Mouse (Mus musculus) right cerebral cortex, postnatal 10 days (tissue): ENCODE data around the gene Stxbp1.

ENCODE experiments used
- DNase-seq, 2 experiments: peaks; one replicate each; pipeline ENCODE4 v3.0.0; 2021; ENCODE audit warnings: low spot score in 2 of 2

The Stxbp1 gene

GRCm38 (mm10) chr2:32841099-32841498 lies 5.9 kb downstream of the Stxbp1 start:
- no peak for DNase-seq

GRCm38 (mm10) chr2:32839261-32839660 lies 7.8 kb downstream of the Stxbp1 start:
- DNase-seq = no peak

GRCm38 (mm10) chr2:32838147-32838884 lies 8.7 kb downstream of the Stxbp1 start:
- no peak for DNase-seq

GRCm38 (mm10) chr2:32835588-32835987 lies 11.5 kb downstream of the Stxbp1 start:
- DNase-seq = no peak

- DNase-seq = no peak
These were observed 12.5 kb downstream of the Stxbp1 start for GRCm38 (mm10) chr2:32834496-32834895.

- no peak for DNase-seq
These were observed 17.9 kb downstream of the Stxbp1 start for GRCm38 (mm10) chr2:32828979-32829676.

- DNase-seq = no peak
These were observed 21.2 kb downstream of the Stxbp1 start for GRCm38 (mm10) chr2:32825796-32826195.

GRCm38 (mm10) chr2:32824778-32825177 lies 22.3 kb downstream of the Stxbp1 start:
- DNase-seq = no peak

- DNase-seq = no peak
These were observed 22.9 kb downstream of the Stxbp1 start for GRCm38 (mm10) chr2:32824181-32824580.

- no peak for DNase-seq
These were observed 23.4 kb downstream of the Stxbp1 start for GRCm38 (mm10) chr2:32823579-32824154.

GRCm38 (mm10) chr2:32823153-32823552 lies 23.9 kb downstream of the Stxbp1 start:
- DNase-seq = no peak

GRCm38 (mm10) chr2:32822643-32823042 lies 24.4 kb downstream of the Stxbp1 start:
- DNase-seq = no peak

- no peak for DNase-seq
These were observed 25.8 kb downstream of the Stxbp1 start for GRCm38 (mm10) chr2:32821041-32821802.

- no peak for DNase-seq
These were observed 28.8 kb downstream of the Stxbp1 start for GRCm38 (mm10) chr2:32818208-32818607.

GRCm38 (mm10) chr2:32817589-32817988 lies 29.5 kb downstream of the Stxbp1 start:
- DNase-seq = no peak

- peak; percentile 61 to 85 for DNase-seq
These were observed 30.0 kb downstream of the Stxbp1 start for GRCm38 (mm10) chr2:32816946-32817581.

- no peak for DNase-seq
These were observed 30.5 kb downstream of the Stxbp1 start for GRCm38 (mm10) chr2:32816497-32816896.

- no peak for DNase-seq
These were observed 35.1 kb downstream of the Stxbp1 start for GRCm38 (mm10) chr2:32811959-32812358.

GRCm38 (mm10) chr2:32808816-32809566 lies 38.1 kb downstream of the Stxbp1 start:
- DNase-seq = no peak

- DNase-seq = no peak
These were observed 48.6 kb downstream of the Stxbp1 start for GRCm38 (mm10) chr2:32798251-32798962.
